Mouse (Mus musculus) spleen, adult 2 months (tissue): Measurements from ENCODE around the gene Gm49486. TPM values are rescaled to one million over a fixed set of nuclear protein-coding genes. Genes with fewer than 3 reads are reported as not detected.

ENCODE experiments used
- DNase-seq, 2 experiments: peaks; one replicate each; pipeline versions ENCODE4 v3.0.0 to v3.0.0-alpha.2; 2012 to 2021; ENCODE audit warnings: low spot score in 2 of 2, low read depth in 1 of 2
- H3K27ac ChIP-seq: fragments of 200-500 bp; 2 replicates; pipeline ENCODE4 v1.5.1; 2012; ENCODE audit warnings: low read length, inconsistent platforms; ENCODE audit not compliant: insufficient read depth
- H3K27me3 ChIP-seq: fragments of 200-500 bp; 2 replicates; pipeline ENCODE4 v1.6.1; 2012; ENCODE audit warnings: mild to moderate bottlenecking, moderate library complexity, low read length, inconsistent platforms; ENCODE audit not compliant: control insufficient read depth, insufficient read depth
- H3K36me3 ChIP-seq: fragments of 200-500 bp; 2 replicates; pipeline ENCODE4 v1.6.1; 2012; ENCODE audit warnings: mild to moderate bottlenecking, low read length, inconsistent platforms; ENCODE audit not compliant: control insufficient read depth, insufficient read depth
- H3K4me1 ChIP-seq: fragments of 200-500 bp; 2 replicates; pipeline ENCODE4 v1.6.1; 2011; ENCODE audit warnings: inconsistent platforms; ENCODE audit not compliant: control insufficient read depth, insufficient read depth, insufficient read length
- H3K4me3 ChIP-seq: fragments of 200-500 bp; 2 replicates; pipeline ENCODE4 v1.5.1; 2011; ENCODE audit warnings: mild to moderate bottlenecking, inconsistent platforms; ENCODE audit not compliant: insufficient read depth, insufficient read length; ENCODE audit errors: extremely low read depth
- CTCF ChIP-seq: fragments of 200-500 bp; IDR thresholded peaks from 2 replicates; pipeline ENCODE4 v1.5.1; 2011; ENCODE audit warnings: mild to moderate bottlenecking, inconsistent platforms; ENCODE audit not compliant: insufficient read depth, insufficient read length, insufficient replicate concordance; ENCODE audit errors: extremely low read depth
- POLR2A ChIP-seq: fragments of 200-500 bp; IDR thresholded peaks from 2 replicates; pipeline ENCODE4 v1.6.1; 2011; ENCODE audit warnings: low read depth, low read length, inconsistent platforms
- WGBS: fragments of 180-500 bp; shearing (Covaris S2); methylation state at CpG from one replicate; pipeline ENCODE4 v1.1.7; 2018; 5-methylcytosine and 5-hydroxymethylcytosine counted together
- polyA plus RNA-seq: library from polyadenylated mRNA; depleted of rRNA; stranded (reverse); fragments of >200 nt; gene quantifications from 2 replicates; pipeline ENCODE4 v1.2.3, GENCODE M21; 2012

Gm49486 gene
- polyA plus RNA-seq, 1 experiment, result not detected

DNA sequence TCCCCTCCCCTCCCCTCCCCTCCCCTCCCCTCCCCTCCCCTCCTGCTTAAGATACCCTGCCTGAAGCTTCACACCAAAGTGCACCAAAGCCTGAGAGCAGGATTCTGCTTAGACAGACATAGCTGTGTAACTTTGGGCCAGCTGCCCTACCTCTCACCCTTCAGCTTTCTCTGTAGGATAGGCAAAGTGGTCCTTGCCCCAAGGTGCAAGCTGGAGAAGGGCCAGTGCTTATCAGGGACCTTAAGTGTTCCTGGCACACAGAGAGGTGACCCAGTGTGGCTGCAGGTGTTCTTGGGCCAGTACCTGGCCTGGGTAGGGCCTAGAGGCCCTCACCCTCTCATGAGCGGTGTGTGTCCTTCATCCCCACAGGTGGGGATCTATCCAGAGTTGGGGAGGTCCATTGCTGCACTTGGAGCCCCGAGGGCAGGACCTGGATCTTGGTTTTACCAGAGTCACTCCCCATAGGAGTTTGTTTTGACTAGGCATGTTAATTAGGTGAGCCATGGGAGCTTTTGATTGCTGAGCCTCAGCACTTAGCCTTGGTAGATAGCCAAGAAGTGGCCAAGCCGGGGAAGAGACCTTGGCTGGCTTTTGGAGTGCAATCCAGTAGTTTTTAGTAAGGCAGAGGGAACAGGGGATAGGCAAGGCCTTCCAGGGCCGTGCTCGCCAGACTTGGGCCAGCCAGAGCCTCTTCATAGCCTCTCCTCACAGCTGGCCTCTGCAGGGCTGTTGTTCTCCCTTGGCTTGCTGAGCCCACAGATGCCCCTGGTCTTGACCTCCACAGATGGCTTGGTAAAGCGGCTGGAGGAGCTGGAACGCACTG, 15.1 kb downstream of the Gm49486 start:
- no peak for TF ChIP-seq CTCF
- no peak for TF ChIP-seq POLR2A
- WGBS, result 90% methylated on average over 7 of the region's 7 CpGs
- Histone ChIP-seq H3K4me3 (no peak overlapping the region), H3K4me1 (no peaks in the 10 kb centered on the region), H3K27ac (no peak overlapping the region), H3K36me3 (peaks cover 28% of the 10 kb centered on the region), H3K27me3 (no peaks in the 10 kb centered on the region)
- no peak for DNase-seq

DNA sequence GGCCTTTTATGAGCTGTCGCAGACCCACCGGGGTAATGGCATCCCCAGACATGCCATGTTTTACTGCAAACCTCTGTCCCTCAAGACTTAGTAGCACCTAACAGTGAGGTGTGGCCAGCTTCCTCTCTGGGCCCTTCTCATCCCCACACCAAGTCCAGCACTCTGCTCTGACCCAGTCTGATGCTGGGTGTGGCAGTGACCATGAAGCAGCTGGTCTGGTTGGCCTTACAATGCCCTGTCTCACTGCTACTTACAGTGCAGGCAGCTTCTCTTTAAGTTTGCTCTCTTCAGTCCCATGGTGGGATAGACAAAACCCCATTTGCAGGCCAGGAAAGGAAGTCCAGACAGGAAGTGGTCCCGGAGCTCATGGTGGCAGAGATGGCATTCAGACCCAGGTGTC, 16.1 kb downstream of the Gm49486 start:
- TF ChIP-seq POLR2A (no peak), CTCF (no peak)
- WGBS, result 58% methylated on average over 3 of the region's 3 CpGs

DNA sequence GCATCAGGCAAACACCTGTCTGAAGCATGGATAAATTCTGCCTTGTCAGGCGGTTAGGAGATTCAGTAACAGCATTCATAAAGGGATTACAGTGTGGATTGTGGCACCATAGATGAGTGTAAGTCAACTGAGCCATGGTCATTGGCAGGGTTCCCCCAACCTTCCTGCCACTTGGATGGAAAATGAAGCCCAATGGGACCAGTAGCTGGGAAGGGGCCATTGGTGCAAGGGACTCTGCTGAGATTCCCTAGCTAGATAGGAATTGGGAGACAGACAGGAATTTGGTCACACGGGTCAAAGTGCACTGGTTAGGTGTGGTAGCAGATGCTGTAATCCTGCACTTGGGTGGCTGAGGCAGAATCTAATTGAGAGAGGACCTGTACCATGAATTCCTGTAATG, 21.0 kb downstream of the Gm49486 start:
- DNase-seq, result no peak
- Histone ChIP-seq H3K27ac (no peak overlapping the region), H3K4me1 (no peaks in the 10 kb centered on the region), H3K4me3 (no peak overlapping the region), H3K27me3 (peaks cover 13% of the 10 kb centered on the region), H3K36me3 (peaks cover 18% of the 10 kb centered on the region)
- whole genome bisulfite sequencing, result 83% methylated on average over 2 of the region's 2 CpGs
- TF ChIP-seq CTCF, result no peak
- TF ChIP-seq POLR2A, result no peak

More for the DNA sequence above, 16.1 kb downstream of the Gm49486 start:
- Histone ChIP-seq H3K4me1 (no peaks in the 10 kb centered on the region), H3K4me3 (no peak overlapping the region), H3K27me3 (no peaks in the 10 kb centered on the region), H3K27ac (no peak overlapping the region), H3K36me3 (peaks cover 23% of the 10 kb centered on the region)
- DNase-seq, result no peak

DNA sequence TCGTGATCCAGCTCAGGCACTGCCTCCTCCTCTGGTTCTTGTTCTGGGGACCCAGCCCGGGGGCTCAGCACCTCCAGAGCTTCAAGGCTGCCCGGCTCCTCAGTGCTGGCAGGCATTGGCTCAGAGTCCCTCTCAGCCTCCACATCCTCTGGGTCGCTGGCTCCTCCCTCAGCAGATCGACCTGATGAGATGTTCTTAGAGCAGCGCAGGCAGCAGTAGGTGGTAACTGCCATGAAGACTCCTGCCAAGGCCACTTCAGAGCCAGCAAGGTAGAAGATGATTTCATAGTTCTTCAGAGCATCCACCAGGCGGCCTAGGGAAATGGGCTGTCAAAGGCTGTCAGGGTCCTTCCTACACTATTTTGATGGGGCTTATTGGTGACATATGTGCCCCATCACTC, 22.0 kb downstream of the Gm49486 start:
- no peaks in the 10 kb centered on the region for H3K4me1 ChIP-seq
- WGBS, result 61% methylated on average over 7 of the region's 7 CpGs
- H3K27ac ChIP-seq, result no peak overlapping the region
- peaks cover 10% of the 10 kb centered on the region for H3K36me3 ChIP-seq
- H3K4me3 ChIP-seq, result no peak overlapping the region
- DNase-seq, result no peak
- H3K27me3 ChIP-seq, result peaks cover 13% of the 10 kb centered on the region
- no peak for TF ChIP-seq POLR2A
- no peak for TF ChIP-seq CTCF

DNA sequence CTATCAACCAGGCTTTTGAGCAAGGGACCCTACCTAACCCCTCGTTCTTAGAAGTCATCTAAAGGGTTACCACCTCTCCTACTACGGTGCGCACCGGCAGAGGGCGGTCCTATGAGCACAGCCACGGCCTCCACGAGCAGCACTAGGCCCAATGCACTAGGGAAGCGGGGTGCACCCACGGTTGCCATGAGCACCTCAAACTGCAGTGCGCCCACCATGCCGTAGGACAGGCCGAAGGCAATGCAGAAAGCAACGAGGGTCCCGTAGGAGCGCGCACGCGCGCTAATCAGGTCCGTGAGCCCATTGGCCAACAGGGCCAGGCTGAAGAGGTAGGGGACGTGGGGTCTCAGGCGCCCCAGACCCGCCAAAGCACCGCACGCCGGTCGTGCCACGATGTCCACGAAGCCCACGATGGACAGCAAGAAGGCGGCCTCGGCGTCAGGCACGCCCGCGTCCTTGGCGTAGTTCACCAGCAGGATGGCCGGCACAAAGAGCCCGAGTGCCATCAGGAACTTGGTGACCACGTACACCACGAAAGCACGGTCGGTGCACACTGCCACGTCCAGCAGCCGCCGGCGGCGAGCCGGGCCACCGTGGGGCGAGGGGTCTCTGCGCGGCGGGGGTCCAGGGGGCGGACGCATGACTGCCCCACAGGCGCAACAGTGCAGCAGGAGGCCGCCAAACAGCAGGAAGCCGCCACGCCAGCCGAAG, 22.7 kb downstream of the Gm49486 start:
- DNase-seq, result no peak
- H3K4me1 ChIP-seq, result no peaks in the 10 kb centered on the region
- H3K27me3 ChIP-seq, result peaks cover 13% of the 10 kb centered on the region
- TF ChIP-seq POLR2A (no peak), CTCF (no peak)
- 5% methylated on average over 60 of the region's 61 CpGs for WGBS
- no peak overlapping the region for H3K27ac ChIP-seq
- H3K36me3 ChIP-seq, result peaks cover 5% of the 10 kb centered on the region
- H3K4me3 ChIP-seq, result no peak overlapping the region

DNA sequence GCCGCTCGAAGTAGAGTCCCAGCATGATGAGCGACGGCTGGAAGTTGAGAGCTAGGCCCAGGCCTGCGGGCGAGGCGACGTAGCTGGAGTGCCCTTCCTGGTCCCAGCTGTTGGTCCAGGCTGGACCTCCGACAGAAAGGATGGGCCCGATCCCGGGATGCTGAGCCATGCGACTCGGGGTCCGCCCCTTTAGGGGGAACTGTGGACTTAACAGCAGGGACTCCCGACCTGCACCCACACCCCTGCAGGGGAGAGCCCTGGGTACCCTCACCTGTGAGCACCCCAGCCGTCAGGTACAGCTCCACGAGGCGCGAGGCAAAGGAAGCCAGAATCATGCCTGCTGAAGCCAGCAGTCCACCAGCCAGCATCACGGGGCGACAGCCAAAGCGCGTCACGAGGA, 23.4 kb downstream of the Gm49486 start:
- TF ChIP-seq POLR2A, result no peak
- TF ChIP-seq CTCF, result no peak
- DNase-seq, result no peak
- peaks cover 13% of the 10 kb centered on the region for H3K27me3 ChIP-seq

More for the DNA sequence above, 23.4 kb downstream of the Gm49486 start:
- 44% methylated on average over 24 of the region's 24 CpGs for WGBS
- Histone ChIP-seq H3K4me1 (no peaks in the 10 kb centered on the region), H3K27ac (no peak overlapping the region), H3K4me3 (no peak overlapping the region), H3K36me3 (peaks cover 5% of the 10 kb centered on the region)
